Mouse (Mus musculus): ENCODE measurements around the gene Rpl15. TPM values are rescaled to one million over a fixed set of nuclear protein-coding genes. Genes with fewer than 3 reads are reported as not detected.
"Not testable (repeated sequence)": the region's sequence is repeated elsewhere in the genome, so short reads cannot be mapped to it uniquely, and the experiment has no call there.

Rpl15 gene
- polyA plus RNA-seq, 1 experiment from 2014 or later = 551 TPM

DNA sequence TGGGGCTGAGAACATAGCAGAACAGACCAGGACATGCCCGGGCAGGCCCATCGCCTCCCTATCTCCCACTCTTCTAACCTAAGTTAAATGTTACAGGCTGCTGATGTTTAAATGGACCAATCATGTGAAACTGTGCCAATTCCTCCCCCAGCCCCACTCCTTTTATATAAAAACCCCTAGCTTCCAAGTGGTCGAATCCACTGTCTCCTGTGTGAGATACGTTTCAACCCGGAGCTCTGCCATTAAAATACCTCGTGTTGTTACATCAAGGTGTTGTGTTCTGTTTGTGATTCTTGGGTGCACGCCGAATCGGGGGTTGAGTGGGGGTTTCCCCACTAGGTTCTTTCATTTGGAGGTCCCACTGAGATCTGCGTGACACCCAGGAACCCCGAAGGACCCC lies 45.8 kb downstream of the Rpl15 start:
- not testable (repeated sequence) for H3K27ac ChIP-seq (ENCODE audit: low read depth, low read length); H3K27me3 ChIP-seq (ENCODE audit: control insufficient read depth, insufficient read depth, low read length)
- whole genome bisulfite sequencing = 93% methylated on average over 11 of the region's 11 CpGs

DNA sequence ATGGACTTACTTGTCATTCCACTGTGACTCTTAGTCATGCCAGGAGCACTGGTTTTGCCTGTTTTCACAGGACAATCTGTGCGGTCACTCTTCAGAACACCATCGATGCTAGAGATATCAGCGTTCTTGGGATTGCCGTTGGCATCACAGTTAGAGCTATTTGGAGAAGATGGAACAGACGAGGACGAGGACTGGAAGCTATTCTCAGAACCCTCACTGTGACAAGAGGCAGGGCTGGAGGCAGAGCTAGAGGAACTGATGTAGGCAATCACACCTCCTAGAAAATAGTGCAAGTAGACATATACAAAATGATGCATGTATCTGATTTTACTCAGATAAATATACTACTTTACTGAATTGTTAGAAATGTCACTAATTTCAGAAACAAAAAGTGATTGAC lies 49.2 kb downstream of the Rpl15 start:
- no peaks in the 10 kb centered on the region for H3K27me3 ChIP-seq (ENCODE audit: control insufficient read depth, insufficient read depth, low read length)
- WGBS = 89% methylated on average over 6 of the region's 6 CpGs
- no peak overlapping the region for H3K9ac ChIP-seq (ENCODE audit: low read depth, low read length)
- H3K27ac ChIP-seq (ENCODE audit: low read depth, low read length) = no peak overlapping the region
- H3K4me3 ChIP-seq (ENCODE audit: low read length) = no peak overlapping the region
- ATAC-seq (ENCODE audit: low FRiP score, low TSS enrichment) = no peak
- H3K9me3 ChIP-seq (ENCODE audit: control insufficient read depth, low read length) = no peaks in the 10 kb centered on the region
- no peak overlapping the region for H3K4me2 ChIP-seq (replicated peaks; ENCODE audit: low read depth, low read length)
- no peaks in the 10 kb centered on the region for H3K36me3 ChIP-seq (ENCODE audit: control insufficient read depth, insufficient read depth, low read length)
- no peaks in the 10 kb centered on the region for H3K4me1 ChIP-seq (ENCODE audit: control insufficient read depth, insufficient read depth, low read length)

More for the DNA sequence above, 45.8 kb downstream of the Rpl15 start:
- not testable (repeated sequence) for H3K9me3 ChIP-seq (ENCODE audit: control insufficient read depth, low read length); H3K4me2 ChIP-seq (replicated peaks; ENCODE audit: low read depth, low read length); ATAC-seq (ENCODE audit: low FRiP score, low TSS enrichment); H3K9ac ChIP-seq (ENCODE audit: low read depth, low read length); H3K36me3 ChIP-seq (ENCODE audit: control insufficient read depth, insufficient read depth, low read length); H3K4me1 ChIP-seq (ENCODE audit: control insufficient read depth, insufficient read depth, low read length); H3K4me3 ChIP-seq (ENCODE audit: low read length)

Other genes with a start within 250 kb of the Rpl15 start
- gene Nr1d2, start 32.3 kb downstream of the Rpl15 start, polyA plus RNA-seq (2014; fragmentation: Nextera tagmentation; extraction: Ambion mirVana) = 5.7 and 11.8 TPM in 2 replicates
- gene Nkiras1, start 255 bp downstream of the Rpl15 start, polyA plus RNA-seq (2014; fragmentation: Nextera tagmentation; extraction: Ambion mirVana) = 12.8 and 14.4 TPM in 2 replicates
- gene Ube2e1, start 60.5 kb upstream of the Rpl15 start, polyA plus RNA-seq (2014; fragmentation: Nextera tagmentation; extraction: Ambion mirVana) = 48.9 and 120 TPM in 2 replicates

Measured in kidney, embryonic 14.5 days (tissue).